Mouse (Mus musculus) heart, embryonic 14.5 days (tissue): ENCODE measurements around the gene Abi3bp. TPM values are rescaled to one million over a fixed set of nuclear protein-coding genes. Genes with fewer than 3 reads are reported as not detected.

Experiments used
- ATAC-seq: fragments of 200-750 bp; cut with Nextera tagmentation; 2 replicates; pipeline ENCODE4 v1.8.0; 2017; ENCODE audit warnings: low read depth, moderate TSS enrichment; ENCODE audit not compliant: insufficient number of reproducible peaks, insufficient read depth, low FRiP score
- H3K27ac ChIP-seq, 2 experiments: fragments of 200-500 bp in 1 of 2; fragments of 300-500 bp in 1 of 2; sonication (generic) in 1 of 2; replicated peaks in 1 of 2; 2 replicates each; pipeline ENCODE4 v1.5.1; 2012 to 2014; ENCODE audit warnings: low read depth in 2 of 2, low read length in 2 of 2, control low read depth in 1 of 2, mild to moderate bottlenecking in 1 of 2, mixed read lengths in 1 of 2; ENCODE audit not compliant: control insufficient read depth in 1 of 2, insufficient read depth in 1 of 2
- H3K27me3 ChIP-seq: fragments of 300-500 bp; sonication (generic); 2 replicates; pipeline ENCODE4 v1.6.1; 2014; ENCODE audit warnings: mild to moderate bottlenecking, low read length, control low read depth; ENCODE audit not compliant: control insufficient read depth, insufficient read depth
- H3K36me3 ChIP-seq: fragments of 300-500 bp; sonication (generic); 2 replicates; pipeline ENCODE4 v1.6.1; 2014; ENCODE audit warnings: mild to moderate bottlenecking, control low read depth, low read length, mixed read lengths; ENCODE audit not compliant: control insufficient read depth, insufficient read depth
- H3K4me1 ChIP-seq, 2 experiments: fragments of 200-500 bp in 1 of 2; fragments of 300-500 bp in 1 of 2; sonication (generic) in 1 of 2; 2 replicates each; pipeline ENCODE4 v1.6.1; 2012 to 2014; ENCODE audit warnings: low read length in 2 of 2, control low read depth in 1 of 2, mixed read lengths in 1 of 2; ENCODE audit not compliant: control insufficient read depth in 2 of 2, insufficient read depth in 2 of 2
- H3K4me2 ChIP-seq: fragments of 300-500 bp; sonication (generic); 2 replicates; pipeline ENCODE4 v1.6.1; 2014; ENCODE audit warnings: mild to moderate bottlenecking, low read length
- H3K4me3 ChIP-seq, 2 experiments: fragments of 200-500 bp in 1 of 2; fragments of 300-500 bp in 1 of 2; sonication (generic) in 1 of 2; 2 replicates each; pipeline ENCODE4 v1.5.1; 2012 to 2014; ENCODE audit warnings: low read length in 2 of 2, mild to moderate bottlenecking in 2 of 2, control low read depth in 1 of 2, low read depth in 1 of 2, moderate library complexity in 1 of 2; ENCODE audit not compliant: control insufficient read depth in 1 of 2, insufficient read depth in 1 of 2
- H3K9ac ChIP-seq: fragments of 300-500 bp; sonication (generic); 2 replicates; pipeline ENCODE4 v1.6.1; 2014; ENCODE audit warnings: mild to moderate bottlenecking, low read length
- H3K9me3 ChIP-seq: fragments of 300-500 bp; sonication (generic); 2 replicates; pipeline ENCODE4 v1.6.1; 2016; ENCODE audit warnings: low read length, control low read depth; ENCODE audit not compliant: control insufficient read depth
- WGBS: fragments of 180-500 bp; shearing (Covaris S2); extraction: QIAGEN DNeasy Blood & Tissue Kit; methylation state at CpG from one replicate; pipeline ENCODE4 v1.1.7; 2014; 5-methylcytosine and 5-hydroxymethylcytosine counted together
- polyA plus RNA-seq: library from polyadenylated mRNA; unstranded; fragments of >200 nt; fragmentation: Nextera tagmentation; extraction: Ambion mirVana; gene quantifications from 2 replicates; pipeline ENCODE4 v1.2.1, GENCODE M21; 2014

The Abi3bp gene
- polyA plus RNA-seq, 1 experiment from 2014 or later: 4.7 TPM

DNA sequence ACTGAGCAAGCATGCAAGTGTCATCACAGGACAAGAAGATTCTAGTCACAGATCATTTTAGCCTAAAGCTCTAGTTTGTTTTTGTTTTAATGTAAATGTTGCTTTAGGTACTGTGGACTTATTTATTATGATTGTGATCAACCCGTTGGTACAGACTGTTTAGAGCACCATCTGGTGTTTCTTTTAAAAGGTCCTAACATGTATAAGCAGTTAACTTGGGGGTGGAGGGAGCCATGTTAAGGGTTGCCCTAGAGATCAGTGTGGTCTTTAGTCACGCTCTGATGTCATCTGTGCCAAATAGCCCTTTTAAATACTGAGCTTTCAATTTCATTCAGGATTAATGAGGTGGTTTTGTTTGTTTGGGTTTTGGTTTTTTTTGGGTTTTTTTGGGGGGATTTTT lies 218.8 kb downstream of the Abi3bp start:
- Histone ChIP-seq H3K4me3 (no peak overlapping the region), H3K9me3 (no peaks in the 10 kb centered on the region), H3K27me3 (no peaks in the 10 kb centered on the region), H3K27ac (no peak overlapping the region), H3K36me3 (peaks cover 79% of the 10 kb centered on the region), H3K4me2 (no peak overlapping the region), H3K9ac (no peak overlapping the region), H3K4me1 (no peaks in the 10 kb centered on the region)
- ATAC-seq: no peak
- WGBS: 83% methylated on average over 2 of the region's 2 CpGs

GRCm38 (mm10) chr16:56700898-56701297 lies 223.2 kb downstream of the Abi3bp start:
- Histone ChIP-seq H3K27me3 (no peaks in the 10 kb centered on the region), H3K4me3 (no peak overlapping the region), H3K4me2 (no peak overlapping the region), H3K4me1 (no peaks in the 10 kb centered on the region), H3K27ac (no peak overlapping the region), H3K36me3 (peaks cover 67% of the 10 kb centered on the region), H3K9ac (no peak overlapping the region), H3K9me3 (no peaks in the 10 kb centered on the region)
- WGBS: 95% methylated on average over 3 of the region's 3 CpGs
- no peak for ATAC-seq

DNA sequence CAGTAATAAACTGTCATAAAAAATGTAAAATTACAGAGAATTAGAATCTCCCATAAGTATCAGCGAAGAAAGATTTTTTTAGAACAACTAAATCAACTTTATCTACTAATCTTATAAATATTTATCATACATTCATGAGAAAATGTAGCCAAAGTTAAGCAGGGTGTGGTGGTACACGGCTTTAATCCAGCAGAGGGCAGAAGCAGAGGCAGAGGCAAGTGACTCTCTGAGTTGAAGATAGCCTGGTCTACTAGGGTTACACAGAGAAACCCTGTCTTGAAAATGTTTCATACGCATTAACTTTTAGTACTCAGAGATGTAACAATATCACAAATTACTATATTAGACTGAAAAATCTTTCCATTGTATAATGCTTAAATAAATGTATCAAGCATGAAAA lies 228.1 kb downstream of the Abi3bp start:
- no peaks in the 10 kb centered on the region for H3K9me3 ChIP-seq
- H3K27ac ChIP-seq: no peak overlapping the region
- H3K36me3 ChIP-seq: peaks cover 75% of the 10 kb centered on the region
- H3K4me1 ChIP-seq: no peaks in the 10 kb centered on the region
- H3K4me2 ChIP-seq: no peak overlapping the region
- H3K27me3 ChIP-seq: no peaks in the 10 kb centered on the region
- 89% methylated on average over 3 of the region's 3 CpGs for WGBS
- H3K9ac ChIP-seq: no peak overlapping the region
- H3K4me3 ChIP-seq: no peak overlapping the region
- no peak for ATAC-seq

DNA sequence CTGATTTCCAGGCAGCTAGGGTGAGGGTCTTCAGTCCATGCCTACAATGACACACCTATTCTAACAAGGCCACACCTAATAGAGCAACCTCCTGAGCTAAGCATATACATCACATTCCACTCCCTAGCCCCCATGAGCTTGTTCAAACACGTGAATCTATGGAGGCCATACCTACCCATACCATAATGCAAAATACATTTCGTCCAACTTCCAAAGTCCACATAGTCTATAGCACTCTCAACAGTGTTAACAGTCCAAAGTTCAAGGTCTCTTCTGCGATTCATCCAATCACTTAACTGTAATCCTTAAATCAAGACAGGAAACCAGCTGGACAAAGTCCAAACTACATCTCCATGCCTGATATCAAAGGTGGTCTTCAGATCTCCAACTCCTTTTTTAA lies 232.4 kb downstream of the Abi3bp start:
- no peak for ATAC-seq
- H3K9ac ChIP-seq: no peak overlapping the region

GRCm38 (mm10) chr16:56715608-56716007 lies 237.9 kb downstream of the Abi3bp start:
- Histone ChIP-seq H3K4me1 (peaks cover 2 to 19% of the 10 kb centered on the region in 2 experiments; a peak in 3 of 4 replicates), H3K9me3 (no peaks in the 10 kb centered on the region), H3K27ac (no peak overlapping the region), H3K36me3 (peaks cover 21% of the 10 kb centered on the region), H3K4me3 (peak overlapping the region in 1 of 2 experiments; percentile 85; a peak in 3 of 4 replicates), H3K9ac (0 out of 2 replicates have a peak overlapping the region, but pooled peaks have one; percentile 95), H3K27me3 (no peaks in the 10 kb centered on the region), H3K4me2 (peak overlapping the region; percentile 68)
- no peak for ATAC-seq
- 49% methylated on average over 3 of the region's 3 CpGs for WGBS

More for the DNA sequence above, 232.4 kb downstream of the Abi3bp start:
- Histone ChIP-seq H3K36me3 (peaks cover 64% of the 10 kb centered on the region), H3K9me3 (no peaks in the 10 kb centered on the region), H3K27ac (no peak overlapping the region), H3K4me3 (no peak overlapping the region), H3K27me3 (no peaks in the 10 kb centered on the region), H3K4me2 (no peak overlapping the region), H3K4me1 (peaks cover 0 to 5% of the 10 kb centered on the region in 2 experiments; a peak in 2 of 4 replicates)
- 94% methylated on average over 3 of the region's 3 CpGs for WGBS

GRCm38 (mm10) chr16:56716557-56717179 lies 239.0 kb downstream of the Abi3bp start:
- WGBS: 1% methylated on average over 30 of the region's 38 CpGs
- H3K4me1 ChIP-seq: peaks cover 2 to 19% of the 10 kb centered on the region in 2 experiments; a peak in 3 of 4 replicates
- peak overlapping the region; percentile 95 for H3K9ac ChIP-seq
- no peaks in the 10 kb centered on the region for H3K9me3 ChIP-seq
- peaks cover 11% of the 10 kb centered on the region for H3K36me3 ChIP-seq
- peak overlapping the region; percentile 68 for H3K4me2 ChIP-seq
- H3K4me3 ChIP-seq: peak overlapping the region; percentile 85 to 90
- no peaks in the 10 kb centered on the region for H3K27me3 ChIP-seq
- ATAC-seq: peak; percentile 70
- peak overlapping the region; percentile 99 for H3K27ac ChIP-seq

GRCm38 (mm10) chr16:56717224-56718200 lies 239.8 kb downstream of the Abi3bp start, which contains the start of gene Tfg:
Tfg (minus strand) TSS chr16:56717450.
- H3K9ac ChIP-seq: peak within 1 kb of the TSS; percentile 95
- under 1% methylated on average over 61 of the region's 62 CpGs for WGBS
- H3K4me1 ChIP-seq: peaks cover 2 to 19% of the 10 kb centered on the region in 2 experiments; a peak in 3 of 4 replicates
- no peaks in the 10 kb centered on the region for H3K9me3 ChIP-seq
- peaks cover 2% of the 10 kb centered on the region for H3K36me3 ChIP-seq
- peak; percentile 96 for ATAC-seq
- H3K27ac ChIP-seq: peak within 1 kb of the TSS; percentile 99
- H3K4me2 ChIP-seq: peak within 1 kb of the TSS; percentile 79
- H3K4me3 ChIP-seq: peak within 1 kb of the TSS; percentile 85 to 90
- H3K27me3 ChIP-seq: no peaks in the 10 kb centered on the region
